Mouse (Mus musculus): ENCODE data around the gene Krtap1-5.
"Not testable (repeated sequence)": the region's sequence is repeated elsewhere in the genome, so short reads cannot be mapped to it uniquely, and the experiment has no call there.

The Krtap1-5 gene

DNA sequence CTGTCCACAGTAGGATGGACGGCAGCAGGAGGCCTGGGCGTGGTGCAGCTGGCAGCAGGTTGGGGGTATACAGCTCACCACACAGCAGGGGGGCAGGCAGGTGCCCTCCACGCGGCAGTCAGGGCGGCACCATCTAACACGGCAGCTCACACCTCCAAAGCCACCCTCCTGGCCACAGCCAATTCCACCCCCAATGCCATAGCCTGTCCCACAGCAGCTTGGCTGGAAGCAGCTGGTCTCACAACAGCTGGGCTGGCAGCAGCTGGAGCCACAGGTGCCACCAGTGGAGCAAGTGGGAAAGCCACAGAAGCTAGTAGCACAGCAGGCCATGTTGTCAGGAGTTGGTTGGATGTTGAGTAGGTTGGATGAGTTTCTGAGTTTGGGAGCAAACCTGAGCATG is at the start of gene Krtap1-5:
TSS of gene Krtap1-5 (minus strand) at position 381 of the 400 bp plus-strand sequence.
- DNase-seq, result peak; percentile 74

DNA sequence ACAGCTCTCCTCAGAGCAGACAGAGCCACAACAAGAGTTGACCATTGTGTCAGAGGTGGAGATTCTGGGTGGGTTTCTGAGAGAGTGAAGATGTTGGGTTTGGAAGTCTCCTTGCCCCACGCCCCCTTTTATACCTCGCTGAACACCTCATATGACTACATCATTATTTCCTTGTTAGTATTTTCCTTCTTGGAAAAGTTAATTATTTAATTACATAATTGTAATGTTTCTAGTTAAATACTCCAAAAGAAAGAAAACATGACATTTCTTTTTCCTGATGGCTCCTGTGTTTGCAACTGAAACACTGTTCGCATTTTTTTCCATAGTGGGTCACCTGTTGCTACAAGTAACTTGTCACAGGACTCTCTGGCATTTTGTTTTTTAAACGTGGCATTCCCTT is 47.3 kb upstream of the Krtap1-5 start, which contains the start of gene Krtap4-1:
TSS of gene Krtap4-1 (minus strand) at position 101 of the 400 bp plus-strand sequence.
- DNase-seq, result no peak

- DNase-seq, result no peak
Measured at GRCm38 (mm10) chr11:99620335-99620734, 39.5 kb upstream of the Krtap1-5 start, which contains the start of gene Gm11562. TSS of gene Gm11562 (minus strand) at chr11:99620435.

- peak; percentile 40 for DNase-seq
Measured at GRCm38 (mm10) chr11:99614796-99615363, 34.1 kb upstream of the Krtap1-5 start, which contains the start of gene Krtap2-4. TSS of gene Krtap2-4 (minus strand) at chr11:99614846.

DNA sequence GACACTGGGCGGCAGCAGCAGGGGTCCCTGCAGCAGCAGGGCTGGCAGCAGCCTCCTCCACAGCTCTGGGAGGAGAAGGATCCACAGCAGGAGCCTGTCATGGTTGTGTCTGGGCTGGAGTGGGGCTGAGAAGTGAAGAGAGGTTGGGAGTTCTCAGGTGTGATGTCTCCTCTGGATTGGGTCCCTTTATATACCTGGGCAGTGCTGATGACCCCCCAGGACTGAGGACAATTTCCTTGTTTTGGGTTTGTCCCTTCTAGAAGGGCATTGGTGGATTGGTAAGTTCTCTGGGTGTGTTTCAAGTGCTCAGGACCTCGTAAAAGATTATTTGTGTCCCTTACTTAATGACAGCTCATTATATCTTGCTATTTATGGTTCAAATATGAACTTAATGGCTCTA is 29.3 kb upstream of the Krtap1-5 start, which contains the start of gene Gm11937:
TSS of gene Gm11937 (minus strand) at position 101 of the 400 bp plus-strand sequence.
- peak; percentile 4 for DNase-seq

DNA sequence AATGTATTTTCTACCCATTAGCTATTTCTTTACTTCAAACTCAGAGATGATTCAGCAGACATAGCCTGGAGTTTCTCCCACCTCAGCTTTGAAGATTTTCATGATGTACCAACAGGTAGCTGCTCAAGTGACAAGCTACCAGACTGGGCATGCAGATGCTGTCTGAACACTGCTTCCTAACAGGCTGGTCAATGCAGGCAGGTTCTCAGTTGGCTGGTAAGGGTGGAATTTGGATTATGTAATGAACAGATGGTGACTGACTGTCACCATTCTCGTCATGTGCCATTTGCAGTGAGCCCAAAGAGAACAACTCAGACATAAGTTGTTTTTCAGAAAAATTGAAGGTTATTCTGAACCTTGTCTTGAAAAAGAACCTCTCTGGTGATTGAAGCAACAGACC is 28.3 kb upstream of the Krtap1-5 start:
- DNase-seq, result peak; percentile 19

DNA sequence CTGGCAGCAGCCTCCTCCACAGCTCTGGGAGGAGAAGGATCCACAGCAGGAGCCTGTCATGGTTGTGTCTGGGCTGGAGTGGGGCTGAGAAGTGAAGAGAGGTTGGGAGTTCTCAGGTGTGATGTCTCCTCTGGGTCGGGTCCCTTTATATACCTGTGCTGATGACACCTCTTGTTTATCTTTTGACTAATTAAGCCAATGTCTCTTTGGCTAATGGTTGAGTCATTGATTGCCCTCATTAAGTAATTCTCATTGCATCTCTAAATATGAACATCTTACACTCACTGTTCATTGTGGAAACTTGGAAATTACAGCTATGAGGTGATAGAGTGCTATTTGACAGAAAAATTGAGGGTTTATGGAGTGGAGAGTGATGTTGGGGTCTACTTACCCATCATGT is 22.4 kb upstream of the Krtap1-5 start, which contains the start of gene Gm11938:
TSS of gene Gm11938 (minus strand) at position 101 of the 400 bp plus-strand sequence.
- not testable (repeated sequence) for DNase-seq

- peak; percentile 55 for DNase-seq
Measured at GRCm38 (mm10) chr11:99597742-99598141, 16.9 kb upstream of the Krtap1-5 start, which contains the start of gene Krtap9-3. TSS of gene Krtap9-3 (minus strand) at chr11:99598105.

GRCm38 (mm10) chr11:99590981-99591380 is 10.2 kb upstream of the Krtap1-5 start, which contains the start of gene Krtap1-3:
TSS of gene Krtap1-3 (minus strand) at chr11:99591339.
- no peak for DNase-seq

GRCm38 (mm10) chr11:99585096-99585495 is 4.3 kb upstream of the Krtap1-5 start:
- DNase-seq, result no peak

DNA sequence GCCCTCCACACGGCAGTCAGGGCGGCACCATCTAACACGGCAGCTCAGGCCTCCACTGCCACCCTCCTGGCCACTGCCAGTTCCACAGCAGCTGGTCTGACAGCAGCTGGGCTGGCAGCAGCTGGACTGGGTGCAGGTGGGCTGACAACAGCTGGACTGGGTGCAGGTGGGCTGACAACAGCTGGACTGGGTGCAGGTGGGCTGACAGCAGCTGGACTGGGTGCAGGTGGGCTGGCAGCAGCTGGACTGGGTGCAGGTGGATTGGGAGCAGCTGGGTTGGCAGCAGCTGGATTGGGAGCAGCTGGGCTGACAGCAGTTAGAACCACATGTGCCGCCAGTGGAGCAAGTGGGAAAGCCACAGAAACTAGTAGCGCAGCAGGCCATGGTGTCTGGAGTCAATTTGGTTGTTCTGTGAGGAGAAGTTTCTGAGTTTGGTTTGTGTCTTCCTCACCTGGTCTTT is 2.5 kb upstream of the Krtap1-5 start, which contains the start of gene Krtap1-4:
TSS of gene Krtap1-4 (minus strand) at position 410 of the 460 bp plus-strand sequence.
- DNase-seq, result peak; percentile 71

GRCm38 (mm10) chr11:99581564-99581963 is 748 bp upstream of the Krtap1-5 start:
- peak; percentile 22 for DNase-seq

DNA sequence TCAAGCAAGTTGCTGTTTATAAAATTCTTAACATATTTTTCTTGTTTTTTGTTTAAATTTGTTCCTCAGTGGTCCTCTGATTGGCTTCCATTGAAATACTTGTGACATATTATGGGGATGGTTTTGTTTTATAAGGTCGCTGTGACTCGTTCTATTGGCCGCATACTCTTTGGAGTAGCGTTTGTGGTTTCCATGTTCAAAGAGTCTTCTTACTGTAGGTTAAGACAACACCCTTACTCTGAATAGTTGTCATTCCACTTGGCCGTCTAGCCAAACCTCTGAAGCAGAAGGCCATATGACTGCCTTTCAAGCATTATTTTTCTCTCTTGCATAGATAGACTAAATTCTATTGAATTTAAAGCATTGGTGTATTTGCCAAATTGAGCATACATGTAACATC is 235 bp upstream of the Krtap1-5 start:
- peak; percentile 7 for DNase-seq

DNA sequence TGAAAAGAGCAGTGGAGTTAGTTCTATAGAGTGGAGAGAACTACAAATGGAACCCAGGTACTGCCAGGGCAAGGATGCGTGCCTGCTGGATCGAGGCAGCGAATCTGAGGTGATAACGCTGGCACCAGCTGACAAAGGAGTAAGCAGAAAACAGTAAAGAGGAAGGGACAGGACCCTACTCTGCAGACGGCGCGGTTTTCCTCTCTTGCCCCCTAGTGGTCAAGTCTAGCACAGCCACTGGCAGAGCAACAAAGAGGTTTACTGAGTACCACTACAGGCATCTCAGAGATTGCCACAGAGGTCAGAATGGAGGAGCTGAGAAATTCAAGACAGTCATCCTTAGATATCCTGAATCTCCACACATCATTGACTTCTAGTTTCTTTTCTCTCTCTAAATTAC is 6.7 kb downstream of the Krtap1-5 start:
- DNase-seq, result no peak

GRCm38 (mm10) chr11:99573164-99573563 is 7.7 kb downstream of the Krtap1-5 start:
- no peak for DNase-seq

GRCm38 (mm10) chr11:99566530-99566929 is 14.3 kb downstream of the Krtap1-5 start, which contains the start of gene Krtap3-1:
TSS of gene Krtap3-1 (minus strand) at chr11:99566630.
- no peak for DNase-seq

GRCm38 (mm10) chr11:99562580-99562979 is 18.2 kb downstream of the Krtap1-5 start:
- no peak for DNase-seq

GRCm38 (mm10) chr11:99559366-99559765 is 21.4 kb downstream of the Krtap1-5 start, which contains the start of gene Gm11939:
TSS of gene Gm11939 (minus strand) at chr11:99559466.
- no peak for DNase-seq

DNA sequence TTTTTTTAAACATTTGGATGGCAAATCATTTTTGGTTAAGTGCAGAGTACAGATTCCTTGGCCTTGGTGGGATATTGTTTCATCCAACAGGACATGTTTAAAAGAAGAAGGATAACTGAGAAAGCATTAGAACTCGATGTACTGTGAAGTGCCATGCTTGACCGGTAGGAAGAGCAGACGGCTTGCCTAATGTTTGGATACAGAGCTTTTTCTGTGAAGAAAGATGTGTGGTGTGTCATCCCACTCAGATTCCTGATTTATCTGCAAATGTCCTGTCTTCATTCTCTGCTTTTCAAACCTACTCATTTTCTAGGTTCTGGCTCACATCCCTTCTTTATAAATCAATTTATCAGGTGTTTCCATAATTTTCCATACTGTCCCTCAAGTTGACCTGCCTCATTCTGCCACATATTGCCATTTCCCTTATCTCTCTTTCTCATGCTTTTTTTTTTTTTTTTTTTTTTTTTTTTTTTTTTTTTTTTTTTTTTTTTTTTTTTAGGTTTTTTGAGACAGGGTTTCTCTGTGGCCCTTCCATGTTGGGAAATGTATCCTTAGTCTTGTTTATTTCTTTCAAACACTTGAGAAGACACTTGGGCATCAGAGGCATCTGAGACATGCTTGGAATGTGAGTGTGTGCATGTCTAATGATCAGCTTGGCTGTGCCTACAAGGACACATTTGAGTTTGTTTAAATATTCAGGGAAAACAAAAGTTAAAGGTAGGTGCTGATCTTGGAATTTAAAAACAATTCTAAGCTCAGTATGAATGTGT is 22.7 kb downstream of the Krtap1-5 start:
- DNase-seq, result no peak

DNA sequence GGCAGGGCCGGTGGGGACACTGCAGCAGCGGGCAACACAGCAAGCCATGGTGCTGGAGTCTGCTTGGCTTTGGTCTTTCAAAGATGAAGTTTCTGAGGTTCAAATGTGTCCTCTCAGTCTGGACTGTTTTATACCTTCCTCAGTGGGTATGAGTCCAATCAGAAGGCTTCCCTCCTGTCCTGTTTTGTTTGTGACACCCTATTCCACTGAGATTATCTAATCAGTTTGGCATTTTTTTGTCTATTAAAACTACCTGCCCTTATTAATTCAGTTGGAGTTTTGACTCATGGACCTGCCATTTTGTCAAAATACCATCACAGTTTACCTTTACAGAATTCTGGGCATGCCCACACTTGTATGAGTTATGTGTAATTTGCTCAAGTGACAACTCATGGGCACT is 24.1 kb downstream of the Krtap1-5 start, which contains the start of gene Krtap3-2:
TSS of gene Krtap3-2 (minus strand) at position 101 of the 400 bp plus-strand sequence.
- no peak for DNase-seq

DNA sequence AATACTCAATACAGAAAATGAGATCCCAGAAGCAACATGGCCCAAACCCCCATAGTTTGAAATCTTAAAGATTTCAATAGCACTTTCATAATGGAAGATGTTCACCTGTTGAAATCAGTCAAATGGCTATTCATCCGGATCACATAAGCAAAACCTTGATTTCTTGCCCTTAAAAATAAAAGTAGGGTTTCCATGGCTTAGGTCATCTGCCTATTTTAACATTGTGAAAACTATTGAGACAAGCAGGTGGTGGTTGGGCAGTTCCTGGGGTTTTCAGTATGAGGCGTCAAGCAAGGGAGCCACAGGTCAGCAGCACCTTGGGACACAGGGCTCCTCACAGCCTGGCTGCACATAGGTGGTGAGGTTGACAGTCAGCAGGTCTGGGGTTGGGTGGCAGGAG is 24.6 kb downstream of the Krtap1-5 start:
- no peak for DNase-seq

DNA sequence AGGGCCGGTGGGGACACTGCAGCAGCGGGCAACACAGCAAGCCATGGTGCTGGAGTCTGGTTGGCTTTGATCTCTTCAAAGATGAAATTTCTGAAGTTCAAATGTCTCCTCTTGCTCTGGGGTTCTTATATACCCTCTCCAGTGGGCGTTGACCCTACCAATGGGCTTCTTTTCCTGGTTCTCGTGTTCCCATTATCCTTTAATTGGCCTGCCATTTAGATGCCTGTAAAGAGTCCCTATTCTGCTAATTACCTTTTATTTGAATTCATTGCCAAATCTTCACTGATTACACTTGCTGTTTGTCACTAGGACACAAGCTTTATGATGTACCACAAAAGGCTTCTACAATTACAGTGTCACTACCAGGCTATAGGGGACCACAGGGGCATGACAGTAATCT is 30.1 kb downstream of the Krtap1-5 start, which contains the start of gene Krtap3-3:
TSS of gene Krtap3-3 (minus strand) at position 101 of the 400 bp plus-strand sequence.
- no peak for DNase-seq

- no peak for DNase-seq
Measured at GRCm38 (mm10) chr11:99547892-99548291, 32.9 kb downstream of the Krtap1-5 start.

All from heart, adult 11 months (tissue).